Mouse (Mus musculus) gastrocnemius, postnatal 25 days (tissue): Measurements from ENCODE around the gene Calm2. TPM values are rescaled to one million over a fixed set of nuclear protein-coding genes. Genes with fewer than 3 reads are reported as not detected.

Source experiments
- DNase-seq: peaks from one replicate; pipeline ENCODE4 v3.0.0; 2022
- total RNA-seq, 2 experiments: library from RNA; stranded (reverse); gene quantifications; 1 replicate in 1 of 2; 2 replicates in 1 of 2; pipeline ENCODE4 v1.2.3; 2021

The Calm2 gene
- total RNA-seq, 2 experiments from 2014 or later: 161 to 162 TPM

GRCm38 (mm10) chr17:87459750-87460668 is 13.3 kb upstream of the Calm2 start:
- DNase-seq: peak; percentile 19

GRCm38 (mm10) chr17:87458911-87459749 is 12.4 kb upstream of the Calm2 start:
- DNase-seq: peak; percentile 61

- peak; percentile 20 for DNase-seq
Measured at GRCm38 (mm10) chr17:87457961-87458360, 11.2 kb upstream of the Calm2 start.

- no peak for DNase-seq
Measured at GRCm38 (mm10) chr17:87454121-87454520, 7.4 kb upstream of the Calm2 start.

GRCm38 (mm10) chr17:87453336-87453735 is 6.6 kb upstream of the Calm2 start:
- DNase-seq: no peak

GRCm38 (mm10) chr17:87448881-87449280 is 2.1 kb upstream of the Calm2 start:
- no peak for DNase-seq

- no peak for DNase-seq
Measured at GRCm38 (mm10) chr17:87448339-87448738, 1.6 kb upstream of the Calm2 start.

- DNase-seq: no peak
Measured at GRCm38 (mm10) chr17:87447612-87448200, 971 bp upstream of the Calm2 start.

GRCm38 (mm10) chr17:87445917-87446766 is 593 bp downstream of the Calm2 start:
- DNase-seq: peak; percentile 73

GRCm38 (mm10) chr17:87445337-87445916 is 1.3 kb downstream of the Calm2 start:
- no peak for DNase-seq

- DNase-seq: no peak
Measured at GRCm38 (mm10) chr17:87444763-87445162, 2.0 kb downstream of the Calm2 start.

GRCm38 (mm10) chr17:87441537-87441936 is 5.2 kb downstream of the Calm2 start:
- DNase-seq: no peak

GRCm38 (mm10) chr17:87439441-87439840 is 7.3 kb downstream of the Calm2 start:
- DNase-seq: no peak

- no peak for DNase-seq
Measured at GRCm38 (mm10) chr17:87433929-87434328, 12.8 kb downstream of the Calm2 start.

- no peak for DNase-seq
Measured at GRCm38 (mm10) chr17:87432743-87433142, 14.0 kb downstream of the Calm2 start.

- DNase-seq: no peak
Measured at GRCm38 (mm10) chr17:87432314-87432713, 14.4 kb downstream of the Calm2 start.

- no peak for DNase-seq
Measured at GRCm38 (mm10) chr17:87429431-87429830, 17.3 kb downstream of the Calm2 start.

GRCm38 (mm10) chr17:87427511-87427910 is 19.2 kb downstream of the Calm2 start, which contains the start of gene Stpg4:
Gene Stpg4, minus strand, starts transcription at chr17:87427741.
- DNase-seq: no peak

- no peak for DNase-seq
Measured at GRCm38 (mm10) chr17:87418082-87418481, 28.7 kb downstream of the Calm2 start.

- no peak for DNase-seq
Measured at GRCm38 (mm10) chr17:87406646-87407045, 40.1 kb downstream of the Calm2 start.

- DNase-seq: no peak
Measured at GRCm38 (mm10) chr17:87405576-87405975, 41.2 kb downstream of the Calm2 start.
